14 mouse cellular contexts compared by ENCODE assay signal in genomic region chr14:34960227-34960626, GRCm38 (mm10).
DNase-seq lines count a peak whose midpoint lies in the region; ATAC-seq lines count a peak whose summit lies in the region.
"Had no signal": no experiment of that assay in that cellular context is flagged by ENCODE, and none has a peak within 500 bp of the region (broad histone marks: within the 10 kb centered on the region; RNA-seq: fewer than 3 reads in every experiment).

No protein-coding gene starts in this region.

- H3K27ac ChIP-seq in forebrain, embryonic 14.5 days (ENCODE audit: low read depth, low read length), result no peak overlapping the region
- no peak overlapping the region for H3K27ac ChIP-seq in forebrain, embryonic 10.5 days
- no peak overlapping the region for H3K27ac ChIP-seq in midbrain, embryonic 13.5 days
- no peak overlapping the region for H3K27ac ChIP-seq in midbrain, embryonic 10.5 days (replicated peaks)
- H3K27ac ChIP-seq: embryonic facial prominence, embryonic 13.5 days; kidney, postnatal 0 days; liver, embryonic 13.5 days had no signal

- ATAC-seq in forebrain, embryonic 14.5 days, result peak; percentile 67; the same call in 1 of the 2 replicates
- peak; percentile 35; the same call in 1 of the 2 replicates for ATAC-seq in midbrain, embryonic 13.5 days

- H3K27me3 ChIP-seq in forebrain, embryonic 14.5 days (replicated peaks; ENCODE audit: control insufficient read depth, insufficient read depth, low read length), result no peaks in the 10 kb centered on the region; the same call in 1 of the 2 replicates
- H3K27me3 ChIP-seq in forebrain, embryonic 10.5 days (ENCODE audit: poor library complexity, severe bottlenecking), result no peaks in the 10 kb centered on the region
- peaks cover 8% of the 10 kb centered on the region; the same call in 1 of the 2 replicates for H3K27me3 ChIP-seq in midbrain, embryonic 13.5 days
- no peaks in the 10 kb centered on the region; the same call in 1 of the 2 replicates for H3K27me3 ChIP-seq in midbrain, embryonic 10.5 days (ENCODE audit: low read depth, poor library complexity, severe bottlenecking)
- H3K27me3 ChIP-seq: embryonic facial prominence, embryonic 13.5 days; liver, embryonic 13.5 days had no signal

- 45% methylated on average over 6 of the region's 6 CpGs for WGBS in forebrain, embryonic 14.5 days
- WGBS in forebrain, embryonic 10.5 days, result 83% methylated on average over 6 of the region's 6 CpGs
- WGBS in midbrain, embryonic 13.5 days, result 66% methylated on average over 6 of the region's 6 CpGs
- WGBS in midbrain, embryonic 10.5 days, result 80% methylated on average over 6 of the region's 6 CpGs

- intact Hi-C loops in heart, postnatal 25 days (cut with DNase I), result no loop called here

- no peak overlapping the region for H3K4me3 ChIP-seq in forebrain, embryonic 14.5 days (ENCODE audit: low read depth, low read length)
- H3K4me3 ChIP-seq in forebrain, embryonic 10.5 days, result no peak overlapping the region
- no peak overlapping the region for H3K4me3 ChIP-seq in midbrain, embryonic 13.5 days (replicated peaks)
- H3K4me3 ChIP-seq in midbrain, embryonic 10.5 days, result no peak overlapping the region
- H3K4me3 ChIP-seq: embryonic facial prominence, embryonic 13.5 days; liver, embryonic 13.5 days had no signal

- DNase-seq in forebrain, embryonic 14.5 days (ENCODE audit: low spot score), result peak; percentile 44
- no peak for DNase-seq in forebrain, embryonic 10.5 days (ENCODE audit: extremely low spot score, low spot score)
- DNase-seq in midbrain, embryonic 10.5 days (ENCODE audit: low spot score), result no peak
- peak; percentile 73 to 75 for DNase-seq in left cerebral cortex, adult 18-20 months (ENCODE audit: low spot score in 2 of 2)
- DNase-seq in right cerebral cortex, postnatal 36 days (ENCODE audit: low spot score in 2 of 2), result peak; percentile 70
- DNase-seq in spleen, postnatal 4 days (ENCODE audit: low spot score in 2 of 2), result no peak
- no peak for DNase-seq in heart, postnatal 25 days (ENCODE audit: low spot score)
- DNase-seq: adrenal gland, adult 8-10 months; cerebellum, adult 18-20 months; liver, embryonic 13.5 days had no signal

- H3K36me3 ChIP-seq in forebrain, embryonic 14.5 days (ENCODE audit: control insufficient read depth, insufficient read depth, low read length), result no peaks in the 10 kb centered on the region
- no peaks in the 10 kb centered on the region for H3K36me3 ChIP-seq in forebrain, embryonic 10.5 days (replicated peaks)
- H3K36me3 ChIP-seq in midbrain, embryonic 13.5 days, result no peaks in the 10 kb centered on the region
- H3K36me3 ChIP-seq in midbrain, embryonic 10.5 days, result no peaks in the 10 kb centered on the region
- H3K36me3 ChIP-seq: embryonic facial prominence, embryonic 13.5 days; liver, embryonic 13.5 days had no signal

- no peak overlapping the region for H3K4me2 ChIP-seq in forebrain, embryonic 14.5 days (ENCODE audit: low read length)
- no peak overlapping the region for H3K4me2 ChIP-seq in midbrain, embryonic 13.5 days (replicated peaks)
- H3K4me2 ChIP-seq: embryonic facial prominence, embryonic 13.5 days; heart, embryonic 11.5 days; liver, embryonic 13.5 days had no signal

- no peak overlapping the region for H3K9ac ChIP-seq in forebrain, embryonic 14.5 days (ENCODE audit: low read length)
- H3K9ac ChIP-seq in midbrain, embryonic 13.5 days (replicated peaks), result no peak overlapping the region
- H3K9ac ChIP-seq: embryonic facial prominence, embryonic 13.5 days; liver, embryonic 13.5 days had no signal

- no peaks in the 10 kb centered on the region for H3K9me3 ChIP-seq in forebrain, embryonic 14.5 days (replicated peaks; ENCODE audit: control insufficient read depth, low read length)
- H3K9me3 ChIP-seq in forebrain, embryonic 10.5 days, result no peaks in the 10 kb centered on the region
- H3K9me3 ChIP-seq in midbrain, embryonic 13.5 days, result no peaks in the 10 kb centered on the region
- H3K9me3 ChIP-seq in midbrain, embryonic 10.5 days (replicated peaks), result no peaks in the 10 kb centered on the region
- H3K9me3 ChIP-seq: embryonic facial prominence, embryonic 13.5 days; liver, embryonic 13.5 days had no signal

- peaks cover 2% of the 10 kb centered on the region; the same call in 1 of the 2 replicates for H3K4me1 ChIP-seq in forebrain, embryonic 14.5 days (ENCODE audit: control insufficient read depth, insufficient read depth, low read length)
- H3K4me1 ChIP-seq in forebrain, embryonic 10.5 days, result no peaks in the 10 kb centered on the region
- 0 out of 2 replicates have a peak, but pooled peaks cover 3% of the 10 kb centered on the region for H3K4me1 ChIP-seq in midbrain, embryonic 13.5 days (replicated peaks)
- peaks cover 6% of the 10 kb centered on the region; the same call in 1 of the 2 replicates for H3K4me1 ChIP-seq in midbrain, embryonic 10.5 days
- H3K4me1 ChIP-seq: liver, embryonic 13.5 days had no signal

Comparison
In these comparisons a context has a peak if more than half of its experiments do, and no peak if none do; other contexts are left out.
1. DNase-seq: peak in forebrain, embryonic 14.5 days (single experiment), left cerebral cortex, adult 18-20 months (2 of 2) and right cerebral cortex, postnatal 36 days (2 of 2); none in forebrain, embryonic 10.5 days (single experiment), midbrain, embryonic 10.5 days (single experiment), spleen, postnatal 4 days (0 of 2) and heart, postnatal 25 days (single experiment).